Mouse (Mus musculus) heart, postnatal 10 days (tissue): ENCODE data around the gene Padi1. TPM values are rescaled to one million over a fixed set of nuclear protein-coding genes. Genes with fewer than 3 reads are reported as not detected.

ENCODE experiments used
- DNase-seq, 2 experiments: peaks; one replicate each; pipeline ENCODE4 v3.0.0; 2021
- intact Hi-C: fragments of 180-260 bp; cut with DNase I; formaldehyde crosslinking; loops from one replicate; pipeline ENCODE4 v1.15.1; 2025
- total RNA-seq, 2 experiments: library from RNA; stranded (reverse); gene quantifications; 2 replicates each; pipeline ENCODE4 v1.2.3; 2021

Gene Padi1
- not detected for total RNA-seq

DNA sequence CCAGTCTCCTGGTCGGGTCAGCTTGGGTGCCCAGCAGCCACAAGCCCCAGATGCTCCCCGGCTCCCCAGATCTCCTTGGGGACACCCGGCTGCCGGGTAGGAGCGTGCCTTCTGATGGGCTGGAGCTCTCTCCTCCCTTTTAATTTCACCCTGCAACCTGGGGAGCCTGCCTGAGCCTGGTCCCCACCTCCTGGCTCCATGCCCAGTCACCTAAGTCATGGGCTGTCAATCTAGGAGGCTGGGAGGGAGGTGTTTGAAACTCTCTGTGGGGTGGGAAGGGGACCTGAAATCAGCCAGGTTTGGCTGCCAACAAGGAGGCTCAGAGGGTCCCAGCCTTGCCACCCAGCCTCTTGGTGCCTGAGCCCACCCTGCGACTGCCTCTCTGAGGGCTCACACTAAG is at the start of gene Padi1:
TSS of gene Padi1 (minus strand) at position 113 of the 400 bp plus-strand sequence.
- DNase-seq: no peak
- intact Hi-C loops: no loop called here

DNA sequence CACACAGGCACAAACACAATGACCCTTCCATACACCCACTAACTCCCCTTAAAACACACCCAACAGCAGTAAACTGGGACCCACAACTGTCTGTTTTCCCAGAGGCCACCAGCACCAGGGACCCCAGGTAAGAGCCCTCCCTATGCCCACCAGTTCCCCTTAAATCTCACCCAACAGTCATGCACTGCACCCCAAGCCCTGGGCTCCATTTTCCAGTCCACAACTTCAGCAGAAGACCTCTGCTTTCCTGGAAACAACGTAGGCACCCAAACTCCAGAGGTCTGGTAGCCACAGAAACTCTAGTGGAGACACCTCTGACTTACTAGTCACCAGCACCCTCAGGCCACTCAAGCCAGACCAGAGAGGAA is 46.6 kb upstream of the Padi1 start:
- no peak for DNase-seq
- intact Hi-C loops: no loop called here

DNA sequence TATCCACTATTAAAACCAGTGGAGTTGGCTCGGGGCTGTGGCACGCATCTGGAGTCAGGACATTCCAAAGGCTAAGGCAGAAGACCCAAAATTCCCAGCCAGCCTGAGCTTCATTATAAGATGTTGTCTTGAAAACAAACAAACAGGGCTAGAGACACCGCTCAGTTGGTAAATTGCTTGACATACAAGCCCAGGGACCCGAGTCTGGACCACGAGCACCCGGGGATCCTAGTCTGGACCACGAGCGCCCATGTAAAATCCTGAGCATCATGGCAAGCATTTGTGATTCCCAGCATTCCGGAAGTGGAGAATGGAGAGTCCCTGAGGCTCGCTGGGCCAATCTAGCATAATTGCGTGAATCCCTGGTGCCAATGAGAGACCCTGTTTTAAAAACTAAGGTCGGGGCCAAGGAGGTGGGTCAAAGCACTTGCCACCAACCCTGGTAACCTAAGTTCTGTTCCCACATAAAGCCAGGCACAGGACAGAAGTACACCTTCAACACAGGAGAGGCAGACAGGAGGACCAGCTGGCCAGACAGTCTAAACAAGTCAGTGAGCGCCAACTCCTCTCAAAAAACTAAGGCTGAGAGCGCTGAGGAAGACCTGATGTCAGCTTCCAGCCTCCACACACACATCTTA is 46.1 kb upstream of the Padi1 start:
- DNase-seq: no peak
- intact Hi-C loops: no loop called here

DNA sequence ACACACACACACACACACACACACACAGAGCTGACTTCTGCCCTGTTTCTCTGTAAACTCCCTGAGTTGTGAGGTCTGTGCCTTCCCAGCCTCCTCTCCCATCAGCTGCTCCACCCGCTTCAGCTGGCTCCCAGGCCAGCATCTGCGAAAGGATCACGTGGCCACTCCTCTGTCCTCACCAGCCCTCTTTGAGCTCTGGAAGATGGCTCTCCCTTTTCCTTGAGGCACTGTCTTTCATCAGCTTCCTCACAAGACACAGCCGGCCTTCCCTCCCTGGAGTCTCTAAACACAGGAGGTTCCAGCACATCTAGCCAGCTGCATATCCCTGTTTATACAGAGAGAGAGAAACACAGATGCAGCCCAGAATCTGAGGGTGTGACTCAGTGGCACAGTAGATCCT is 38.3 kb upstream of the Padi1 start:
- peak; percentile 65 to 68 for DNase-seq

DNA sequence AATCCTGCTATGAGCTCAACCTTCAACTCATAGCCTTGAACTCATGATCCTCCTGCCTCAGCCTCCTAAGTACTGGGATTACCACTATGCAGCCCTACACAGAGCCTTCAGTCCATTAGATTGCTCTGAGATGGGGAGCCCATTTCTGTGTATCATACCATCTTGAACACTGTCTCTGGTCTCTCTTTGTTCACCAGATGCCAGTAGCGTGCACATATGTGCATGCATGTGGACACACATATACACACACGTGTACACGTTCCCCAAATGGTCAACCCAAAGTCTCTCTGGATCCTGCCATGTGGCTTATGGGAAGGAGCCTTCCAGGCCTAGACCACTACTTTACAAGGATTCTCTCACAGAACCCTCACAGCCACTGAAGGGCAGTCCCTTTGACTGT is 37.4 kb upstream of the Padi1 start:
- DNase-seq: no peak
- intact Hi-C loops: no loop called here

More for the DNA sequence above, 38.3 kb upstream of the Padi1 start:
- intact Hi-C loops: no loop called here

DNA sequence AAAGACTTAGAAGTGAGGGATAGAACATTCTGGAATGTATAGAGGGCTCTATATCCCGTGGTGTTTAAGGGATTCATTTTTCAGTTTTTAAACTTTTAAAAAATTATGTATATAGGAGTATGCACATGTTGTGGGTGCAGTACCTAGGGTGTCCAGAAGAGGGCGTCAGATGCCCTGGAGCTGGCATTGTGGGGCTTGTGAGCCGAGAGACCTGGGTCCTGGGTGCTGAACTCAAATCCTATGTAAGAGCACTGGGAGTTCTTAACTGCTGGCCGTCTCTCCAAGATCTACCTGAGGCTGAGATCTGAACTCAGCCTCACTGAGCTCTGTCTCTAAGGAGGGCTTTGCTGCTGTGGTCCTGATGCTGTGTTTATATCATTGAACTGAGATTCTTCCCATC is 36.8 kb upstream of the Padi1 start:
- intact Hi-C loops: no loop called here
- DNase-seq: no peak

DNA sequence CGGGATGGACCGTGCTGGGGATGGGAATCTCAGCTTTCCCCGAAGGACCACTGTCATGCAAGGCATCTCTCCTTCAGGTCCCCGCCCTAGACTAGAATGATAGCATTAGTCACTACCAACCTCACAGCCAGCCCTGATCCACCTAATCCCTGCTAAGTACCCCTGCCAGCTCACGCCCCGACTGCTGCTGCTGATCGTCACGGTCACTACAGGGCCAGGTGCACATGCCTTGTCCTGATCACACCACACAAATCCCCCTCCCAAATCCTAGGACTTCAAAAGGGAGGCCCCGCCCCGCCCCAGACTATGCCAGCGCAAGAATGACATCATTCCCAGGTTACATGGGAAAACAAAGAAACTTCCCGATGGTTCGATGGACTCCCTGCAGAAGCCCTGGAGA is 36.2 kb upstream of the Padi1 start:
- DNase-seq: no peak
- intact Hi-C loops: no loop called here

DNA sequence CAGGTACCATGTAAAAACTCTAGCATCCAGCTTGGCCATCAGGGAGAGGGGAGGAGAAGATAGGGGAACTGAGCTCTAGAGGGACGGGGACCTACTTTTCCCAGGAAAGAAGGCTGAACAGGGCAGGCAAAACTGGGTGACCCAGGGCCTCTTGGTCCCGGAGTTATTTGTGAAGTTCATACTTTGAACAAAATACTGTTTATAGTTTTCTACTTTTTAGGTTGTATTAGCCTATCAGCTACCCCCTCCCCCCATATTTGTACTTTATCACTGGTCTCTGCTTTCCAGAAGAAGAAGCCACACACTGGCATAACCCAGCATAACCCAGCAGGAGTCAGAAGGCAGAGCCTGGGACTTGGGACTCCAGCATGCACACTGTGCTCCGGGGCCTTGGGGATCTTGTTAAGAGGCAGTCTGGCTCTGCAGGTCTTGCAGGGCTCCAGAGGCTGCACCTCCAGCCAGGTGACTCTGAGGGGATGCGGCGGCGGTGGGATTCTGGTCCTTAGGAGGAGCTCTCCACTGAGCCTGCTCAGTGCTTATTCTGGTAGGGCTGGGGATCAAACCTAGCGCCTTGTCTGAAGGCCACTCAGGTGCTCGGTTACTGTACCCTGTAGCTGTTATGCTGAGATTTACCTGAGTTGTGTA is 35.6 kb upstream of the Padi1 start:
- no peak for DNase-seq
- intact Hi-C loops: no loop called here

DNA sequence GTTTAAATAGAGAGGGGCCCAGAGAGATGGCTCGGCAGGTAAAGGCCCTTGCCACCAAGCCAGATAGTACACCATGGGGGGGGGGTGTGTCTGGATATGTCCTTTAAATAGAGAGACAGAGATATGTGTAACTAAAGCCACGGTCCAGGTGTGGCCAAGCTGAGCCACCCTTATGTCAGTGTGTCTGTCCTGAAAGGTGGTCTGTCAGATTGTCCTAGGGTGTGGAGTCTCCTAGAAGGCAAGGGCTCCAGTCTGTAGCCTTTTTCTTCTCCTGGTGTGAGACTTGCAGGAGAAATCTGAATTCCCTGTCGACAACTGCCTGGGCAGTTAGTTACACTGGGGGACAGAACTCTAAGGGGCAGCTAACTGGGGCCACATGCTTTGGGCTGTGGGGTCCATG is 34.6 kb upstream of the Padi1 start:
- intact Hi-C loops: no loop called here
- DNase-seq: no peak

DNA sequence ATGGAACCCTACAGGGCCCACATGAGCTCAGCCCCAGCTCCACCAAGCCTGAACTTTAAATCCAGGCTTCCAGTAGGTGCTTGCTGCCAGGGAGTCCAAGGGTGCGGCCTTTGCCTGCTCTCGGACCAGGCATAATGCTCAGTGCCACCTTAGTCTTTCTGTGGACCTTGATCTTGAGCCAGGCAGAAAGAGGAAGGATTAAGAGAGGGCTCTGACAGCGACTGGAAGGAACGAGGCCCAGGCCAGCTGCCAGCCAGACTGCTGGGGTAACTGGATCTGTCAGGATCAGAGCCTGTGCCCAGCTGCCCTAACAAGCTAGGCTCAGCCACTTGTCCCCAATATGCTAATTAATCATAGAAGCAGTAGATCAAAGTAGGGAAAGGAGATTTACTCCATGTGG is 34.2 kb upstream of the Padi1 start:
- DNase-seq: no peak
- intact Hi-C loops: no loop called here

DNA sequence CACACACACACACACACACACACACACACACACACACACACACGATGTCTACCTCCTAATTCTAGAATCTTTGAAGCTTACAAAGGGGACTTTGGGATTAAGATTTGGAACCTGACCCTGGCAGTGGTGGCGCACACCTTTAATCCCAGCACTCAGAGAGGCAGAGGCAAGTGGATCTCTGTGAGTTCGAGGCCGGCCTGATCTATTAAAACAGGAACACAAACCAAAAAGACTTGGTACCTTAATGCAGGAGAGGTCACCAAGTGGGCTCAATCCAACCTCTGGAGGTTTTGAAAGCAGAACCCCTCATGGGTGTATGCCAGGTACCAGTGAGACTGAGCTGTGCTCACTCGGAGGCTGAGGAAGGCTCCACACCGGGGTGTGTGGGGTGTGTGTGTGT is 33.5 kb upstream of the Padi1 start:
- intact Hi-C loops: no loop called here
- no peak for DNase-seq

DNA sequence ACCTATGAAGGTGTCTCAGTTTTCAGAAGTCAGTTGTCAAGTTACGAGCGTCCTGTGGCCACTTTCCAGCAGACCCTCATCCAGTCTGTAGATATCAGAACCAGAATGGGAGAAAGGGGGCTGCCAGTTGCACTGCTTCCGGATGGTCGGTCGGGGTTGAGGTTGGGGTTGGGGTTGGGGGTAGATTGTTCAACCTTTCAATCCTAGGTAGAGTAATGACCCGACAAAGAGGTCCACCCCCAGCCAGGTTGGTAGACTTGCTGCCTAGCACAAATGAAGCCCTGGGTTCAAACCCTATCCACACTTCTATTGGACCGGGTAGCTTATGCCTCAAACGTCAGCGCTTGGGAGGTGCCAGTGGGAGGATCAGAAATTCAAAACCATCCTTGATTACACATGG is 33.1 kb upstream of the Padi1 start:
- no peak for DNase-seq
- intact Hi-C loops: no loop called here

DNA sequence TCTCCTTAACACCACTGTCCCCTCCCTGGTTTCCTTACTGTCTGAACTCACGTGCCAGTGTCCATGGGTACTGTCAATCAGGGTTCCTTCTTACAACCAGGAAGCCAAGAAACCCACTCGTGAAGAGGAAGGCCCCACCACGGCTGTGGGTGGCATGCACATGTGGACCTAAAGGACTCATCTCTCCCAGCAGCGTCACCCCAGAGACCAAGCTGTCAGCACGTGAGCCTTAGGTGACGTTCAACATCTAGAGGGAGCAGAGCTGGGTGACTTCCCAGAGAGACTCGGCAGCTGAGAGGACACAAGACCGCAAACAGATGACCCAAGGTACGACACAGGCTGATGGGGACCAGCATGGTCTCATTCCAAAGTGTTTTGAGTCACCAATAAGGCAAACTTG is 31.9 kb upstream of the Padi1 start:
- intact Hi-C loops: no loop called here
- no peak for DNase-seq

DNA sequence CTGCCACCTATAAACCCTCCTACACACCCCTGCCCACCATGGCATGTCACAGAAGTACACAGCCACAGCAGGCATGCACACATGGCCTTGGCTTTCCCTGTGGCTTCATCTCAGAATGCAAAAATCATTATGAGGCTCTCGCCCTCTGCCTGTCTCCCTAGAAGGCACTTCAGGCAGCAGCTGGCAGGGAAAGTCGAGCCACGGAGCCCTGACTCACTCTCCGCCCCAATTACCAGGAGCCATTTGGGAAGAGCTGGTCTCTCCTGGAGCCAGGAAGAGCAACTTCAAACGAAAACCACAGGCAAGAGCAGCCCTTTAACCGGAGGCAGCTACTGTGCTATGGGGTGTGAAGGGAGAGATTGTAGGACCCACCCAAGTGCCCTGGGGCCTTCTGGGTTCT is 31.1 kb upstream of the Padi1 start:
- intact Hi-C loops: no loop called here
- DNase-seq: no peak

DNA sequence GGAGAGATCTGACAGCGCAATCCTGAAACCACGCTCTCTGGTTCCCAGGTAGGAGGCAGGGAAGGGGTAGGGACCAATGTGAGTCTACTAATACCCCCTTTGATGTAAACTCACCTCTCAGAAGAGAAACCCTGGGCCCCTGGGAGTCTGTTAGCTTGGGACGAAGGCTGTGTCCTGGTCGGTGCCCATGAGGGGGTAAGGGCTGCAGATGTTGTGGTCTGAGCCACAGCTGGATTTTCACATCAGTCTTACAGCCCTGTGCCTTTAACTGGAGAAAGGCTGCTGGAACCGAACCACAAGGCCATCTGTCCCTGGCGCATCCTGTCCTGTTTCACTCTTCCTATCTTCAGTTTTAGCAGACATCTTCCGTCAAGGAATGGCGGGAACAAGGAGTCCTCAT is 30.6 kb upstream of the Padi1 start:
- peak; percentile 25 to 34 for DNase-seq
- intact Hi-C loops: no loop called here

DNA sequence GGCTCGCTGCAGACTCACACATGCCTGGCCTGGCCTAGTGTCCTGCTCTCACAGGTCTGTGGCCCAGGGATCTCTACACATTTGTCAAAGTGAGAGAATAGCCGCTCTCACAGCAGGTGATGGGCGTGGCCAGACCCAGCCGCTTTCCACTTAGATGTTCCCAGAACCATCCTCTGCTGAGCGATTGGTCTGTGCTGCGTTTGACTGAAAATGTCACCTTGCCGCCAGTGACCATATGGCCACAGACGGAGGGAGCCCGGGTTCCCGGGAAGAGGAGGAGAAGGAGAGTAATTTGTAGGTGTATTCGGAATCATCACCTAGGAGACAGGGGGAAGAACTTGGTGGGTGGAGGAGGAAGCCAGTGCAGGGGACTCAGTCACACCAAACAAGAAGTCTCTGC is 27.4 kb upstream of the Padi1 start:
- intact Hi-C loops: no loop called here
- DNase-seq: no peak

DNA sequence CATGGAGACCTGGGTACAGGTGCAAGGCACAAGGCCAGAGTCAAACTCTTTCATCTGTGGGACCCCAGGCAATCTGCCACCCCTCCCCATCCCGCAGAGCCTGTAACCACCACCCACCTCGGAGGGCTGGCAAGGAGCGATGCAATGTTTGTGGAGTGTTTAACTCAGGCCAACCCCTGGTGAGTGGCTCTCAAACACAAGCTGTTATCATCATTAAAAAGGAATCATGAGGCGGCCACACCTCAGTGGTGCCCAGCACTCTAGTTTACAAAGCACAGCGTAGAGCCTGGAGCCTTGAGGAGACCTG is 27.1 kb upstream of the Padi1 start:
- DNase-seq: no peak
- intact Hi-C loops: no loop called here

DNA sequence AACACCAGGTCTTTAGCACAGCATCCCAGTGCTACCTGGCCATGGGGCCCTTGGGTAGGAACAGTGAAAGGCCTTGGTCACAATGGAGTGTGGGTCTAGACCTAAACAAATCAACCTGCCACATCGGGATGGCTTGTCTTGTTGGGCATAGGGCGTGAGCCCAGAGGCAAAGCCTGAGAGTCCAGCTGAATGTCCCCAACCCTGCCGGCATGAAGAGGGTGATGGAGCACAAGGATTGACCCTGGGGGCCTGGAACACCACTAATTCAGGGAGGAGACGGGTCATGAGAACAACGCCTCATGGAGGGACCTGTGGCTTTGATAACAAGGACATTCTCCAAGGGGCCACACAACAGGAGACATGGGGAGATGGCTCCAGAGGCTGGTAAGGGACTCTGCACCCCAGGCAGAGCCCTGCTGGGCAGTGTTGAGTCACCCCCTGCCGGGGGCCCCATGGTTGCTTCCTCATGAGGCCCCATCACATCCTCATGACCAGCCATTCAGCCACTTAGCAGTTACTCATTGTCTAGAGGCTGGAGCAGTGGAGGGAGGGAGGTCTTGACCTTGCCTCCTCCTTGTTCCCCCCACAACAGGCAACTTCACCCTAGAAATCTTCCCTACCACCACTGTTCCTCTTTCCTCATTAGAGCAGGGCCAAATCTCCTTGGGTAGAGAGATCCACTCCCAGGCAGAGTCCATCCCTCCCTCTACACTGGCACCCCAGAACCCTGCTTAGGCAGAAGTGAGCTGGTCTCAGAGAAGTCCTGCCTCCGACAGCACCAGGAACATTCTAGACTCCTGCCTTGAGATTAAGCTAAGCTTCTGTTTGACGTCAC is 26.5 kb upstream of the Padi1 start:
- intact Hi-C loops: no loop called here
- no peak for DNase-seq

DNA sequence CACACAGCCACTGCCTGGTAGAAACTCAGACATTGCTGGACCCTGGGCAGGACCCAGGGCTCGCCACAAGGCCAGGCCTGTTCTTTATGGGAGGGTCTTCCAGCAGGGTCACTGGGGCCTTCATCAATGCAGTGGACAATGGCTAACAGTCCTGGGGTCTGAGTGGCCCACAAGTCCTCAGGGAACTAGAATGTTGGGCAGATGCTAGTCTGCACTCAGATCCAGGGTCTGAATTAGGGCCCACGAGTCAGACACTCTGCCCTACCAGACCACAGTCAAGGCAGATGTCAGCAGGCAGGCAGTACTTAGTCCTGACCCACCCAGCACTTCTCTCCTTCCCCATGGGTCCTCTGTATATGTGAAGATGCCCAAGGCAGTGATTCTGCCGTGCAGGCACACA is 25.8 kb upstream of the Padi1 start:
- intact Hi-C loops: no loop called here
- no peak for DNase-seq

DNA sequence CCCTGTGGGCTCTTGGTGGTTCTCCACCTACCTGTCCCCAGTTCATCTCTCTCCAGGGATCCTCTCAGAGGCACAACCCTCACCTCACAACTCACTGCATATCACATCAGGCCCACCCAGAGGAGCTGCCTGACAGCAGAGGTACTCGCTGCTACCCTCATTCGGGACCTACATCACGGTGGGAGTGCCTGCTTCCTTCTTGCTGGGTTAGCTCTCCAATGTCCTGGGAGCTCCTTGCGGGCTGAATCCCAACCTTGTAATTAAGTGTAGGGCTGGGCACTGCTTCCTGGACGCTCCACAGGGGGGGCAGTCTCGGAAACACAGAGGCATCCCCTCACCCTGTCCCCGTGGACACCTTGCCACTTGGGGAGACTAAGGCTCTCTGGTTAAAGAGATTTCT is 25.3 kb upstream of the Padi1 start:
- no peak for DNase-seq

DNA sequence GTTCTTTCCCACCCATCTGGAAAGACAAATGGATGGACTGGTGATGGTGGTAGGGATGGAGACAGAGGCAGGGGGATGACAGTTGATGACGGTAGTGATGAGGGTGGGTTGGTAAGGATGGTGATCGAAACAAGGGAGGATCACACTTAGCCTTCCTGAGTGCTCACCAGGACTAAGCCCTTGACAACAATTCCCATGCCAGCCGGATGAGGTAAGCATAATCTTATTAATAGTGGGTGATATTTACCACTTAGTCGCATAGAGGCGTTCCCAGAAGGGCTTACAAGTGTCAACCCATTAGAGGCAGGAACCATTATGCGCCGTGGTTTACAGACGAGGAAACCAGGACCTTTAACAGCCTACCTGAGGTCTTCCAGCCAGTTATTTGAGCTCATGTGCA is 24.4 kb upstream of the Padi1 start:
- no peak for DNase-seq
- intact Hi-C loops: no loop called here

More for the DNA sequence above, 25.3 kb upstream of the Padi1 start:
- intact Hi-C loops: no loop called here

DNA sequence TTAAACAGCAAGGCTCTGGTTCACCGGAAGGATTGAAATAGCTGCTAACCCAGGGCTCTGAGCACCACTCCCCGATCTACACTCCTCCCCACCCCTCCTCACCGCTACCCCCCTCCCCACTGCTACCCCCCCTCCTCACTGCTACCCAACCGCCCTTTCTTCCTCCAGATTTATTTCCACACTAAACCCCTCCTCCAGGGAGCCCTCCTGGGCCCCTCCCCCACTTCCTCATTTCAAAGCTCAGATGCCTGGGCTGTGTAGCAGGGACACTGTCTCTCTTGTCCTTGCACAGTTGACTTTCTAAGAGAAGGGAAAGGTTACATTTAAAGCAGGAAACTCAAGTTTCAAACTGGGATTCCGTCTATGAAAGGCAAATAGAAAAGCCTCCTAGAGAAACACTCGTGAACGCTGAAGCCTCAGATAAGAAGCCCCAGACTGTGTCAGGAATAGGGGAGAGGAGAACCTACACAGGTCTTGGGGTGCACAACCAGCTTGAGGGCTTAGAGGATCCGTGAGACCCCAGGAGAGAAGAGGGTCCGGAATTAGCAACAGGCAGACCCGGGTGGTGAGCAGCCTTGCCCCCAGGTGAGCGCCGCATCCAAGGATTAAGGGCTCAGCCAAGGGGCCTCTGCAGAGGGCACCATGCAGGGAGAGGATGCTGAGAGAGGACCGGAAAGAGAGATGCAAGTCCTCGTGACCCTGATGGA is 23.1 kb upstream of the Padi1 start:
- intact Hi-C loops: no loop called here
- no peak for DNase-seq
